Mouse (Mus musculus) layer of hippocampus, adult 9-10 months (tissue): ENCODE results near the gene Nxph1.

ENCODE experiments used
- DNase-seq: peaks from one replicate; pipeline ENCODE4 v3.0.0; 2022; ENCODE audit warnings: low spot score

The Nxph1 gene

DNA sequence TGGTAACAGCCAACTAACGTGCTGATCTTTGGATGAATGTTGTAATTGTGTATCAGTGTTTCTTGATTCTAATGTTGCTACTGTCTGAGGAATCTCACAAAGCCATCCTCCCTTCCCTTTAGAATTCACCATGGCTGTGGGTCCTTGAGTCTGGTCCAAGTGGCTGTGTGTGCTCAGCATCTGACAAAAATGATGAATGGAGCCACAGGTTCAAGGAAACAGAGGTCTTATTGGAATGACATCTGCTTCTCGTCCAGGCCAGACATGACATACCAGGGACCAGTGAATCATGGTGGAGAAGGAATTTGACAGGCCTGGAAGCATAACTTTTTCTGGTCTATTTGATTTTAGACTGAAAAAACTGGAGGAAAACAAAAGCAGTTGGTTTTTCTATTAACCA lies 22.3 kb downstream of the Nxph1 start:
- DNase-seq, result no peak

DNA sequence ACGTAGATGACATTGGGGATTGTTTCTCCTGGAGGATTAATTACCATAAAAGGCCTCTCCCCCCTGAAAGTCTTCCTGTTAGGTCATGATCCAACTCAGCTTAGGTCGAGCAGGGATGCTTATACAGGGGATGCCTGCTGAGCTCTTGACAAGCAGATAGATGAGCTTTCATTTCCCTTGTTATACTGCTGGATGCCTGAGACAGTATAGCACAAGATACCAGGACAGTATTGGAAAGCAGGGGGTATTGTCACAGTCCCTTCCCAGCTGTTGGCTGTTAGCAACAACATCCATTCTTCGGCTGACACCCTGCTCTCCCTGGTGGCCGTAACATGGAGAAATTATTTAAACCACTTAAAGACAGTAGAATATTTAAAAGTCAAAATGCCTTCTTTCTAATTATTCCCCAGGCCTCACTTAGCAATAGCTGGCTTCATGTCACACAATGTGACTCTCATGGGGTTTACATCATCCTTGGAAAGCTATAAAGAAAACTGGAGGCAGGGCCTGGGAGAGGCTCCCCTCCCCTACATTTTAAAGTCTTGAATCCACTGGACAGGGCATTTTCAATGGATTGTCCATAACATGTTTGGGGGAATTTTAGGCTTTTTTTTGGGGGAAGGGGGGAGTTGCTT lies 31.1 kb downstream of the Nxph1 start:
- no peak for DNase-seq

DNA sequence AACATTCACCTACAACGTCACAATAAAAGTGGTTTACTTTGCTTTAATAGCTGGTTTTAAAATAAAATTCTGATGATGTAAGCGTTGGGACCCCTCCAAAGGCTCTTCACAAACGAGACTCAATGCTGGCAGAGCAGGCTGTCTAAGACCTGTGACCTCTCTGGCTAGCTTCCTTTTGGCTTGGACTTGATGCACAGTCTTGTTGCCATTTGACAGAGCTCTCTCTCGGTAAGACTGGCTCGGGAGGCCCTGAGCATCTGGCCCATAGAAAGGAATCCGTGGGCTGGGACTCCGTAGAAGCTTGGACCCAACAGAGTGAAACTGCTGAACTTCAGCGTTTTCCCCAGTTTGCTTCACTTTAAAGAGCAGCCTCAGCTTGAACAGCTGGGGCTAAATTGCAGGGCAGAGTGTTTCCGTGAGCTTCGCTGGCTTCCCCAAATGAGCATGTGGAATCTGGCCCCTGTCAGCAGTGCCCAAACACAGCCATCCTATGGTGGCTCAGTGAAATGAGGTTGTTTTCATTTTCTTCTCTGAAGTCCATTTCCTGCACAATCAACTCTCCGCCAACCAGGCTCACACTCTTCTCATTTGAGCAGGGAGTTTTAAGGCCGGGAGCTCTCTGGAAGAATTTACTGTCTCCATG lies 48.2 kb downstream of the Nxph1 start:
- no peak for DNase-seq

DNA sequence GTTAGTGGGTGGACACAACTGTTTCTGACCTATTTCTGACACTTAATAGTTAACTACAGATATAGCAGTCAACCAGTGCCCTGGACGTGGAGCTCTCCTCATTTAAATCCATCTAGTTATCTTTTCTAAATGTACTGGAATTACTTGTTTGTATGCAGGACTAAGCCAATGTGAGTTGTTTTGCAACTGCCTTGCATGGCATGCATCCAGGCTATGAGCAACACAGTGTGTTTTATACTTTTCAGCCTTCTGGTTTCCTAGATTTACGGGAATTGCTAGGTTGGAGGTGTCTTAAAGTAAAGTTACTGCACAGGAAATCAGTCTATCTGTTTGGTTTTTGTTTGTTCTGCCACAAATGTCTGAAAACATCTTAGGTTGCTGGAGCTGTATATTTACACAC lies 49.1 kb downstream of the Nxph1 start:
- DNase-seq, result no peak

DNA sequence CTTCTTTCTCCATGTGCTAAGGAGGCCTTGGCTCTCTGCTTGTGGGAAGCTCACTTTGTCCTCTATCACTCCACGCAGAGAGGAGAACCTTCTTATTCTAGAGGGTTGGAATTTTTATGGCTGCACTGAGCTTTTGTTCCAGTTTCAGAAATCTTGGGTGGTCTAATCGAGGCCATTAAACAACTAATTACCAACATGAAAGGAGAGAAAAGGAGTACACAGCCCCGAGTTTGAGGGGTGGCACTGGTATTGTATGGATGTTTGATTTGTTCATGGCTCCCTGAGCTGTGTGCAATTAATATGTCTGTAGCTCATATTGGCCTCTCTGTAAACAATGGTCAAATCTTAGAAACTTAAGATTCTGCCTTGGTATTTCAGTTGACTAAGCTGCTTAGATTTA lies 54.5 kb downstream of the Nxph1 start:
- no peak for DNase-seq

DNA sequence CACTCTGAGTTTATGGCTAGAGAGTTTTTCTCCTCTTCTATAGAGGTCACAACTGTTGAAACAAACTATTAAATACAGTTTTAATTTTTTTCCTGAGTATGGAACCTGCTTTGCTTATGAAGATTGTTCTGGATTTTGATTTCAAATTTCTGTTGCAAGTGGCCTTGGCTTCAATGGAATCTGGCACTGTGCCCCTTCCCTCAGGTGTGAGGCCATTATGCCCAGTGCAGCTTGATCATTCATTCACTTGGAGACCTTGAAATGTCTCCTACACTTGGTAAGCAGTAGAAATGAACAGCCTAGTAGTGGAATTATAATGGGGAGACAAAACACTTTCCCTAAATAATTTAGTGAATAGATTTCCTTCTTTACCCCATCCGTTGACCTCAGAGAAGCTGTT lies 78.4 kb downstream of the Nxph1 start:
- DNase-seq, result no peak

DNA sequence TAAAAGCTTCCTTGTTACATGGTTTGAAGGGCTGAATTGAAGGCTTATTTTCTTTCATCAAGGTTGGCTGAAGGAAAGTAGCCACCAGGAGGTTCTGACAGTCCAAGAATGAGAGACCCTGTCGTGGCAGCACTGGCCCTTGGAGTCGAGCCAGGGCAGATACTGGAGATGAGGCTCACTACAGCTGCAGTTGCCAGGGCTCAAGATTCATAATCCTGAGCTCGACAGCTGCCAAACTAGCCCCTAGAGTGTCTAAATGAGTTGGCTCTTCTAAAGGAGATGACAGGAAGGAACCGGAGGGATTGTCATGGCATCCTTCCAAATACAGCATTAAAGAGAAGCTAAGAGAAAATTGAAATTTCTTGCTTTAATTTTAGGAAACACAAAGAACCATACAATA lies 78.9 kb downstream of the Nxph1 start:
- DNase-seq, result no peak

DNA sequence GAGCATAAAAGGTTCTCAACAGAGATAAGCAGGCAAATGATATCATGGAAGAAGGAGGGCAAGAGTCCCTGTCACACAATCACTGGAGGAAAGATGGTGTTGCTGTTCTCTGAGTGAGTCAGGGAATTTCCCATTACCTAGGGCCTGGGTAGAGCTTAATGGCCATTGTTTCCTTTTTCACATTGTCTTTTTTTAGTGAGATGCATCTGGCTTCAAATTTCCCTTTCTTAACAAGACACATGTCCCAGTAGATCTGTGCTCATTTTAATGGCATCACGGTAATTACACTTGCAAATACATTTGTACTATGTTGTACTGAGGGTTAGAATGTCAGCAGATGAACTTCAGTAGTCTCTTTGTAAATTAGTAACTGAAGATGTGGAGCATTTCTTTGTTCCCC lies 80.3 kb downstream of the Nxph1 start:
- no peak for DNase-seq

DNA sequence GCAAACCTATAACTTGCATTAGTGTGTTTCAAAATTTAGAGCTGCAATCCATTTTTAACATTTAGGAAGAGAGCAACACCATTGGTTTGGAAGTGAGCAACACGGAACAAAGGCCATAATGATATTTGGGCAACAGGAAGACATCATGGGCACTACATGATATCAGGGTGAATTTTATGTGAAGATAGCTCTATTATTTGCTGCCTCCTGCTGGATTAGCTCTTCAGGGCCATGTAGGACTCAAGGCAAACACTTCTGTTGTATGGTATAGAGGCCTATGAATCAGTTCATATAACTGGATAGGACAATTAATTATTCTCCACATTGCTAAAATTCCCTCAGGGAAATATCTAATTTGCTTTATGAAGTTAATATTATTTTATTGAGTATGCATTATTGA lies 91.1 kb downstream of the Nxph1 start:
- DNase-seq, result no peak

DNA sequence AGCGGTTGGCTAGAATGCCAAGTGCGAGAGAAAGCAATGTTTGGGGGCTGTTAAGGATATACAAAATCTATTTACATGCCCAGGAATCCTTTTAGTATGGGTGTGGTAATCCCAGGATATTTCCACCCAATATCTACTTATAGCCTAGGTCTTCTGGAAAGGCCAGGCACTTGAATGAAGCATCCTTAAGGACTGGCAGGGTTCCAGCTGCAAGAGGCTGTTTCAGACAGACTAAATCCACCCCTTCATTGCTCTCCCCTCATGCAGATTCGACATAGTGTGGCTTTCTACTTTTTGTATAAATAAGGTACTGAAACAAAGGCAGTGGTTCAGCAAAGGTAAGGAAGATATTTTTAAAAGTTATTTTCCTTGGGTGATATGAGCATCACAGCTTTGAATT lies 92.8 kb downstream of the Nxph1 start:
- no peak for DNase-seq

DNA sequence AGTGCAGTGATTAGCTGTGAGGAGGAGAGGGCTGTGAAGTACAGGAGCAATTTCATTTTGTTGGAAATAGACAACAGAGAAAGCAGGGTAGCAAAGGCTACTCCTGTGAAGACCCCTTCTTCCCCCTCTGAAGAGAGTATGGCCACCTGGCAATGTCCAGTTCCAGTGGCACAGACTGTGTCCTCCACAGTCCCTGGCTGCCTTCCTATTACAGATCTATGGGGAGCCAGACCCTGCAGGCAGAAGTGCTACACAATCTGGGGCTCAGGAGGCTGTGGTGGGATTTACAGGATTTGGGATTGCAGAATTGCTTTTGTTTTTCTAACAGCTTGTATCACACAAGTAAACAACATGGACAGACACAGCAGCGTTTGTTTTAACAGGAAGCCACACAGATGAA lies 94.2 kb downstream of the Nxph1 start:
- no peak for DNase-seq

DNA sequence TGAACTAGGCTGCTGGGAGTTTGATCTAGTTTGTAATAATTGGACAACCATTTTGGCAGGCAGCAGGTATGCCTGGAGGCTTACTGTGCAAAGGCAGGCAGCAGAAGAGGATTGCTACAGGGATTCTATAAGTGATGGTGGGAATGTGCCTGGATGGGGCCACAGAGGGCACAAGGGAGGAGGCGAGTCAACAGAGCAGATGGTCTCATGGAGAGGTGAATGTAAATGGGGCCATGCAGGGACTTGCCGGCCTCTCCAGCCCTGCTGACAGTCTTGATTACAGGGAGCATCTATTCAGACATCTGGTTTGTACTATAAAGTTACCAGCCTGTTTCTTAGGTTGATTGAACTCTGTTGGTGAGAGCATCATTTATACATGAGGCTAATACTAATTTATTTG lies 98.6 kb downstream of the Nxph1 start:
- no peak for DNase-seq

DNA sequence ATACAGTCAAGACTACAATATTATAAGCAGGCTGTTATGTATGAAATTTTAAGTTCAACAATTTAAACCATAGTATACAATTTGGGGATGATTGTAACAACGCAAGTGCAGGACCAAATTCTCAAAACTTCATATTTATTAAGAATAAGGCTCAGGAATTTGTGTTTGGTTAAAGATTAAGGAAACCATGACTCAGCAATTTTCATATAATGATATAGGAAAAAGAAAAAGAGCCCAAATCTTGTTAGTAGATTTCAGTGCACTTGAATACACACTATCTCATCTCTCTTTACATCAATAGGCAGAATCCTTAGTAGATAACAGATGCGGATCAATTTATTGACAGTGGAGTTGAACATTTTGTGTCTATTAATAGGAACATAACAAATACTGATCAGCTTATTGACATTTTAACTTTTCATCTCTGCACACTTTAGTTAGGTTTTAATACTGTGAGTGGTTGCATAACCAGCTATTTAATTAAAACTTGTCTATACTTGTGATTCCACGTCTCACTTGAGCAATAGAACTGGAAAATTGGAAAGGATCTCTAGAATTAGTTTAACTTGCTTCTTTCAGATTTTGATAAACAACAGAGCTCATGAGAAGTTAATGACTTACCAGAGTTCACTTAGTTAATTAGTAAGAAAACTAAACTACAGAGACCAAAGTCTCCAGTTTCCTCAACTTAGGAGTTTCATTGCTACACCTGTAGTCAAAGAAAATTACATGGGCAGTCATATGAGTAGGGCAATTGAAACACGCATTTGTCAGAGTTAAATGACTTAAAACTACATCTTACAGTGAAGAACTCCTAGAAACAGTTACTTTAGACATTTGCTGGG lies 113.3 kb downstream of the Nxph1 start:
- no peak for DNase-seq

DNA sequence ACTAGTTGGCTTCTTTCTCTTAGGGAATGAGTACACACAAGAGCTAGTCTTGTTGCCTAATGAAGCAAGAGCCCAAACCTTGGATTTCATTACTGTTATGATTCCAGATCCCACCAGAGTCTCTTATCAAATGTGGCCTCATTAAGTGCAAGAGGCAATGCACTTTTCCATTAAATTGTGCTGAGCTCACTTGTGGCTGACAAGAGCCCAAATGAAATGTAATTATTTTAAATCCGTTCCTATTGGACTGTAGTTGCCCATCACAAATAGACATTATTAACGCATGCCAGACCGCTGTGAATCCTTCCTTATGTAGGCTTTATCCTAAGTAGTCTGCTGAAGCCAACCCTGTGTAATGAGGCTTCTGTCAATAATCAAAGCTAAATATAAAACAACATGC lies 118.2 kb downstream of the Nxph1 start:
- no peak for DNase-seq

DNA sequence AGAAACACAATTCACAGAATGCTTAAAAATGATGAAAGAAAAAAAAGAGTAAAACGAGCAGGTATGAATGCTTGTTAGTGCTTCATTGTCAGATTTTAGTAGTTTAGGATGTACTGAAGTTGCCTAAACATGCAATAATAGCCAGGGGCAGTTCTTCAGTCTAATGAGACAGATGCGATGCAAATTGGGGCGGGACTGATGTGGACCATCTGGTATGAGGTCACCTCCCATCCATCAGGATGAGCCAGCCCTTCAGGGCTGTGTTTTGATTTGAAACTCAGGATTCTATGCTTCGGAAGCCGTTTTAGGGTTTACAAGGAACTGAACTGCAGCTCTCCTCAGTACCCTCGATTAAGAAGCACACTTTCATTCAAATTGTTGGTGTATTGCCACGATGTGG lies 121.7 kb downstream of the Nxph1 start:
- DNase-seq, result no peak

DNA sequence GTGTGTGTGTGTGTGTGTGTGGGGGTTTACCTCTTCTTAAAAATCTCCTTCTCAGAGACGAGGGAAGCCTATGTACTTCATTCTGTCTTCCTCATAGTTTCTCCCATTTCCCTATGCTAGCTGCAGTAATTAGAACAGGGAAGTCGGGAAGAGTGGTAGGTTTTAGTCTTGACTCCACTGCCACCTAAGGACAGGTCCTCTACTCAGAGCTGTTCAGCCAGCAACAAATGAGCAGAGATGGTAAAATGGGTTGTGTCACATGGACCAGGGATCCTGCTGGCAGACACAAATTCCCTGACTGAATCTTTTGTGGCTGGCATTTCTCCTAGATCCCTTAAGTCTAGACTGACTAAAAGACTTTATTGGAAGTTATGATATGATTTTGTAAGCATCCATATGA lies 128.2 kb downstream of the Nxph1 start:
- DNase-seq, result no peak

DNA sequence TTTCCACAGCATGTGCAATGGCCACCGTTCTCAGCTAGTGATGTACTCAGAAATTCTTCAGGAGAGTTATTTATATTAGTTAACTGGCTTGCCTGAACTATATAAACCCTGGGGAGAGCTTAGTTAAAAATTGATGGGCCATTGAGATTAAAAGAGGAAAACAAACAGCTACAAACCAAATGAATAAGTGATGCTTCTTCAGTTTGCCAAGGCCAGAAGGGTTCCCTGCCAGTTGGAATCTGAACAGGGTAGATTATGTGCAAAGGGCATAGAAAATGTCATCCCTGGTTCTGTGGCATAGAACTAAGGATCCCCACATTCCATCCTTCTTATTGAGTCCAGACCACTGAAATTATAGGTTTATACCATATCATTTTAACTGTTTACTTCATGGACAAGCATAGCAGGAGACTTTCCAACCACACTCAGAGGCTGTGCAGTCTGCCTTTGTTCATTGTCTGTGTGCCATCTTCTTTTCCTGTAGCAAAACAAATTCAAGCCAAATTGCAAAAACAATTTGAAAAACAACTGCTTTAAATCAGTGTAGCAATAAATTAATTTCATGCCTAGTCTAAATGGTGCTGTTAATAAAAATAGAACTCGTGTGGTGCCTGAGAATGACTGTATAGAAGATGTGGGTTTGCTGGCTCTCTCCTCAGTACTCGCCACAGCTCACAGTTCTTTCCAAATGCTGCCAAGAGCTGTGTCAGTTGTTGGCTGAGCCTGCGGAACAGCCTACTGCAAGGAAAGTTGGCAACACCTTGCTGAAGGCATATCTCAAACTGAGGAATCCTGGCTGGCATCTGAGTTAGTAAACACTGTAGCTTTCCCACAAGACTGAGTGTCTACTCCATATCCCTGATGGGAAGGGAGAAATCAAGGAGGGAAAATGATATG lies 129.8 kb downstream of the Nxph1 start:
- peak; percentile 29 for DNase-seq

DNA sequence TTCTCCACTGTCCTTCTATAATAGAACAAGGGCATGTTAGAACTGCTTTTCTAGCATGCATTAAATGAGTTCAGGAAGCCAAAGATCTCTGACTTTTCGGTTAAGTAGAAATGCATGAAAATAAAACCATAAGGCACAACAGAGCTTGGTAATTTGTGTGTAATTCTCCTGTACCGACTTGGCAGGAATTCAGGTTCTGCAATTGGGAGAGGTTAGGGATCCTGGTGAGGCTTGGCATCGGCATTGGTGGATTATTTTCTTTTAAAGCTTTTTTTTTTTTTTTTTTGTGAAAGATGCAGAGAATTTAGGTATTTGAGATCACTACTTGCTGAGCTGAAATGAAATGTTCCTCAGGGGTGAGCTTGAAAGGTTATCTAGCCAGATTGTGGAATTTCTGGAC lies 135.6 kb downstream of the Nxph1 start:
- no peak for DNase-seq

DNA sequence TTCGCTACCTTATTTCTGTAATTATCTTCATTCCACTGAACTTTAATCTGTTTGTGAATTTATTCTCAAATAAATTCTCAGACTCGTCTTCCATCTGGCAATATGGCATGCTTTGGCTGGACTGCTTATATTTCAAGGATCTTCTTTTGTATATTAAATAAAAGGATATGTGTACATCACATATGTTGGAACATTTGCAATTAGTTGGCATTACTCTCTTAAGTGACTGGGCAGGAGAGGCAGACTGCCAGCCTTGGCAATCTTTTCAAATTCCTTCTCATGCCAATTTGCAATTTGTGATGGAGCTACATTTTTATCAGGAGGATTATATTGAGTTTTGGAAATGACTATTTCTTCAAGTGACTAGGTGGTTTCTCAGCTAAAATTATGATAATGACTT lies 149.1 kb downstream of the Nxph1 start:
- no peak for DNase-seq

DNA sequence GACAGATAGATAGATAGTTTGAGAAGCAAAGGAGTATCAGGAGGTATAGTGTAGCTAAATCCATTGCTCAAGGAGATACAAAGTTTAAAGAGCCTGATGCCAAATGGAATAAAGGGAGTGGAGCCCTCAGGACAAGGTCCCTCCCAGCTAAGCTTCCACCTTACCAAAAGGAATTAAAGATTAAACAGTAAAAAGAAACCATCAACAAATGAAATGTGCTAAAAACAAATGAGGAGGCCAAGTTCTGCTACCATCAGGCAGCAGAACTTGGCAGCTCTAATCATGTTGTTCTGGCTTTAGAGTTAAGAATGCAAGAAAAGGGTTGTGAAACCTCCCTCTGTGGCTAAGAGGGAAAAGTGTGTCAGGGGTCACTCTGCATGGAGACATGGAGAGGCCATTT lies 159.1 kb downstream of the Nxph1 start:
- DNase-seq, result no peak

DNA sequence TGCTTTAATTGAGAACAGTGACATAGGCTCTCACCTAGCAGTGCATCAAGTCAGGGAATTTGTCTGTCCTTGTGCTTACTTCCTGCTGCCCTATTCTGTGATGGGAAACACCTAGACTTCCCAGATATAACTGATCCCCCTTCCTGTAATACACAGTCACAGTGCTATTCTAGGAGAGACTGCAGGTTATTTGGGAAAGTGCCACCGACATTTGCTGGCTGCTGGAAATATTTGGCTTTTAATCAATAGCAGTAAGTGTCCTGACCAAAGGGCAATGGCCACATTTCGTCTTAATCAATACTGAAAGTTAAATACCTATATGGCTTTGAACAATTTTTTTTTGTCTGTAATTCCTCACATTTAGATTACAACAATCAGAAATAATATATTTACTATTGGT lies 170.9 kb downstream of the Nxph1 start:
- no peak for DNase-seq

DNA sequence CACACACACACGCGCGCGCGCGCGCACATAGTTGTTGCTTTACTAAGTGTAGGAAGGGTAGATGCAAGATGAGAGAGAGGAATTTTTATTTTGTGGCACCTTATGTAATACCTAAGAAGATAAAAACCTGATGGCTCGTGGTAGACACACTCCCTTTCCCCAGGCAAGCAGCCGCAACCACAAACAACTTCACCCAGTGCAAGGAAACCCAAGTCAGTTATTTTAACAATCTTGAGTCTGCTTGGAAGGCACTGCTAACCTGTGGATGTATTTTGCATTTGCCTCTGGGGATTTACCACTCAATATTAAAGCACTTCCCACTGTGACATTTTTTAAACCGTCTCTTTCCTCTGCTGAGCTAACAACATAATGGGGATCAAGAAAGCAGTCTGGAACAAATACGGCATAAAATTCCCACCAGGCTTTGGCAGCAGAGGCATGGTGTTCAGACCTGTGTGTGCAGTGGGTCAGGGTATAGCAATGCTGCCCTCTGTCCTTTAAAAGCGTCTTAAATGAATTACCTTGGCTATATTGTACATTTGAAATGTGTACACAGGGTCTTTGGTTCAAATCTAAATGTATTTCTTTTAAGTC lies 176.2 kb downstream of the Nxph1 start:
- no peak for DNase-seq
